Mouse (Mus musculus) right cerebral cortex, adult 18-20 months (tissue): ENCODE data around the gene Mrc1.
"Not testable (repeated sequence)": the region's sequence is repeated elsewhere in the genome, so short reads cannot be mapped to it uniquely, and the experiment has no call there.

Experiments
- DNase-seq: peaks from one replicate; pipeline ENCODE4 v3.0.0; 2022; ENCODE audit warnings: mixed read lengths

Gene Mrc1

DNA sequence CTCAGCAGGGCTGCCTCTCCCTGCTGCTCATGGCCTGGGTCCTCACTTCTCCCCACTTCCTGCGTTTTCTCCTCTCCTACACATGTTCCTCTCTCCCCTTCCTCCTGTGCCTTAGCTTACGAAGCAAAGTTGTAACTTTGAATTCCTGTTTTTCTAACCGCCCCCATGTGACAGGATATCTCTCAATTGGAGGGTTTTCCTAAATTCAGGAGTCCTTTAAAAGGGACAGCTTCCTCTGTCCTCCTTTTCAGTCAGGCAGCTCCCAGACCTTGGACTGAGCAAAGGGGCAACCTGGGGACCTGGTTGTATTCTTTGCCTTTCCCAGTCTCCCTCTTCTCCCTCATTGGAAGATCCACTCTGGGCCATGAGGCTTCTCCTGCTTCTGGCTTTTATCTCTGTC is at the start of gene Mrc1:
Mrc1 (plus strand) TSS at position 244 of the 400 bp plus-strand sequence.
- no peak for DNase-seq

DNA sequence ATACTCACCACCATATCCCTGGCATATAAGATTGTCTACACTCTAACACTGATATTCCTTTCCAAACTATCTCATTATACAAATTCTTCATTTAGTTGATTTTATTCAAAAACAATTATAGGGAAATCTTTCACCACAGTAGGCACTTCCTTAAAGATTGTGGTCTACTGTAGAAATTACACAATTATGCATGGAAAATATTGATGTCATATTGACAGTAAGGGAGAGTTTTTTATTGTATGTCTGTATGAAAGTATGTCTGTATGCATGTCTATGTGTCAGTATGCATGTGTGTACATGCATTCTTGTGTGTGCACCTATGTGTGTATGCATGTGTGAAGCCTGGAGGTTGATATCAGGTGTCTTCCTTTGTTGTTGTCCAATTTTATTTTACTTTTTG is 44.8 kb upstream of the Mrc1 start:
- no peak for DNase-seq

DNA sequence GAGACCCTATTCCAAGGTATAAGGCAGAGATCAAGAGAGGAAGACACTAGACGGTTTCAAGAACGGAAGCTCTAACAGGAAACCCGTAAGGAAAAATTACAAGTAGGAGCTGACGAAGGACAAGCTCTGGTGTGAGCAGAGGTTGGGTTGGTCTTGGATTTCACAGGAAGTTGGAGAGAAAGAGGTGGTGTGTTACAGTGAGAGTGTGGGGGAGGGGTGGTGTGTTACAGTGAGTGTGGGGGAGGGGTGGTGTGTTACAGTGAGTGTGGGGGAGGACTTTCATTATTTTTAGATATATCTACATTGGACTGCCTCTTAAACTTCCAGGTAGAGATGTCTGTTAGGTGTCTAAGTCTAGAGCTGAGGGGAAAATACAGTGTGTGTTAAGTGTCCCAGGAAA is 38.5 kb upstream of the Mrc1 start:
- DNase-seq: no peak

DNA sequence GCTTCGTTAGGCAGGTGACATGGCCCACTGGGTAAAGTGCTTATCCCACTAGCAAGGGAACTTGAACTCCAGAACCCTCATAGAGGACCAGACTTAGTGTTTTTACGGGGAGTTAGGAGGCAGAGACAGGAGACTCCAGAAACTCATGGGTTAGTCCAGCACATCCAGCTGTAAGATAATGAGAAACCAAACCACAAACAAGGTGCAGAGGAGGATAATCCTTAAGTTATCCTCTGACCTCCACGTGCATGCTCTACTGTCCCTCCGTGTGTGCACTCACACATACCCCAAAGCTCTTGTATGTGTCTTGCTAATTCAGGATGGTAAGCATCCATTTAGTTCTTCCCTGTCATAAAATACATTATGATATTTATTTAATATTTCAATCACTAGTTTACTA is 37.6 kb upstream of the Mrc1 start:
- DNase-seq: no peak

DNA sequence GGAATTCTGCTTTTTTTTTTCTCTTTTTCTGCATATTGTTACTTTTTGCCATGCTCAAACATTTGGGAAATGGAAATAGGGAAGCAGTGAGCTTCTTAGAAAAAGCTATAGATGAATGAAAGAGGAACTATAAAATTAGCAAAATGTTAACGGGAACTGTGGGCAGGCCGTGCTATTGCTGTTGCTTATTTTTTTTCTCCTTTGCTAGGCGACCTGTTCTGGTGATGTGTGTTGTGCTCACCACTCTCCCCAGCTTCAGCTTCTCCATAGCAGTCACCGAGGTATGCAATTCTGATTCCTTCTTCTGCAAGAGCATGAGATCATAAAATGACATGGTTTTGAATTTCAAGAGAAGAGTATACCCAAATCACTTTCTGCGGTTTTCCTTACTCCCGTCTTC is 37.1 kb upstream of the Mrc1 start:
- no peak for DNase-seq

DNA sequence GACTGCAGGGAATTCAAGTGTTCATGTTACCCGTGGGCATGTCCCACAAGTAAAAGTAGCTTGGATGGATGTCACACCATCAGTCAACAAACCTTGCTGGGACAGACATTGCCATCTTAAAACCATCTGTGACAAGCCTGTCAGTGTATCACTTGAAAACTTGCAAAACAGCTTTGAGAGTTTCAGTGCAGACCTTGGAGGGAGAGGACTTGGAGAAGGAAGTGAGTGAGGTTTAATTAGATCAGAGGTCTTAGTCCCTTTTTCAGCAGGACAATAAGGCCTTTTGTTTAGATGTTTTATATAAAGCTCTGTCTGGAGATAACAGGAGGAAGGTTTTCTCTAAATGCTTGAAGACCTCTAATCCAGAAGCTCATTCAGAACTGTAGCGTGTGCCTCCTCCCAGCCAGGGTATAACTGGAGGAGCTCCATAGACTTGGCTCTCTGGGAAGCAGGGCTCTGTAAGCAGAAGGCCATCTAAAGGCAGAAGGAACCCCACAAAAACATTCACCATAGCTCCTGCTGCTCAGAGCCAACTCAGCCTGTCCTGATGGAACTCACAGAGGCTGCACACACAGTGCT is 30.8 kb upstream of the Mrc1 start:
- not testable (repeated sequence) for DNase-seq

DNA sequence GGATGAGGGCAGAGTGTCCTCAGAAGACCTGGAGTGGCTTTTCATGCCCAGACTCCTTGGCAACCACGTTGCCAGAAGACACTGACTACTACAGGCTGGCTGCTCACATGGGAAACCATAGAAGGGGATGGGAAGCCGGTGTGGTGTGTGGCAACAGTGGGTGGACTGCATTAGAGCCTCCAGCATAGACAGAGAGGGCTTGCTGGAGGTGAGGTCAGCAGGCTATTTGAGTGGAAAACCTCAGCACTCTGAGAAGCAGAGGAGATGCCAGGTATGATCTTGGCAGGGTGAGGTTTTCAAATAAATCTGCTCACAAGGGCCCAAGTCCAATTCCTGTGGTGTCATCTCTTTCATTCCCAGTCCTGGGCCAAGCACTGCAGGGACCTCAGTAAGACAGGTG is 29.6 kb upstream of the Mrc1 start:
- DNase-seq: no peak

DNA sequence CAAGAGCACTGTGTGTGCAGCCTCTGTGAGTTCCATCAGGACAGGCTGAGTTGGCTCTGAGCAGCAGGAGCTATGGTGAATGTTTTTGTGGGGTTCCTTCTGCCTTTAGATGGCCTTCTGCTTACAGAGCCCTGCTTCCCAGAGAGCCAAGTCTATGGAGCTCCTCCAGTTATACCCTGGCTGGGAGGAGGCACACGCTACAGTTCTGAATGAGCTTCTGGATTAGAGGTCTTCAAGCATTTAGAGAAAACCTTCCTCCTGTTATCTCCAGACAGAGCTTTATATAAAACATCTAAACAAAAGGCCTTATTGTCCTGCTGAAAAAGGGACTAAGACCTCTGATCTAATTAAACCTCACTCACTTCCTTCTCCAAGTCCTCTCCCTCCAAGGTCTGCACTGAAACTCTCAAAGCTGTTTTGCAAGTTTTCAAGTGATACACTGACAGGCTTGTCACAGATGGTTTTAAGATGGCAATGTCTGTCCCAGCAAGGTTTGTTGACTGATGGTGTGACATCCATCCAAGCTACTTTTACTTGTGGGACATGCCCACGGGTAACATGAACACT is 28.2 kb upstream of the Mrc1 start:
- not testable (repeated sequence) for DNase-seq

DNA sequence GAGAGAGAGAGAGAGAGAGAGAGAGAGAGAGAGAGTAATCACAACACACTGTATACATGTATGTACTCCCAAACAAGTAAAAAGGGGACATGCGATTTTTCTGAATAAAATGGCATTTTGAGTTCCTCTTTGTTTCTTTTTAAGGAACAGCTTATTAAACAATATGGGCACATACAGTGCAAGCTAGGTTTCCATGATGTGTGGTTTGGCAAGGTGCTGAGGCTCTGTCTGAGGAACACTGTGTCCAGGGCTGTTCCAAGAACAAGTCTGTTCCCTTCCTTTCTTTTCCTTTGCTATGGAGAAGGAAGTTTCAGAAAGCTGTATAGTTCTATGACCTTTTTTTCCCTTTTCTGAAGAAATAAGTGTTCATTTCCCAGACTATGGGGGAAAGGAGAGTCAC is 24.9 kb upstream of the Mrc1 start:
- DNase-seq: no peak

DNA sequence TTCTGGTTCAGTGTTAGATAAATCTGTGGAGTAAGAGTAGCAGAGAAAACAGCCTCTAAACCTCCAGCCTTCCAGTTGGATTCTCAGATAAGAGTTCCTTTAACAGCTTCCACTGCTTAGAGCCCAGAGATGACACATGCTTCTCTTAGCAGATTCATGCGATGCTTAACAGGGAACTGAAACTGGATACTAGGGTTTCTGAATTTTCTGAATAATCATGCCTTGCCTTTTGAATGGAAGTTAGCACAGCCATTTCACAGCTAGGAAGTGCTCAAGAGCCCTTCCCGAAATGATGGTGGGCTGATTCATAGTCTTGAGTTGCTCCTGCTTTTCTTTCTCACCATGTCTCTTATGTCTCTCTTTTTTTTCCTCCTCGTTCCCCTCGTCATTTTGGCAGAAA is 22.4 kb upstream of the Mrc1 start:
- DNase-seq: no peak

DNA sequence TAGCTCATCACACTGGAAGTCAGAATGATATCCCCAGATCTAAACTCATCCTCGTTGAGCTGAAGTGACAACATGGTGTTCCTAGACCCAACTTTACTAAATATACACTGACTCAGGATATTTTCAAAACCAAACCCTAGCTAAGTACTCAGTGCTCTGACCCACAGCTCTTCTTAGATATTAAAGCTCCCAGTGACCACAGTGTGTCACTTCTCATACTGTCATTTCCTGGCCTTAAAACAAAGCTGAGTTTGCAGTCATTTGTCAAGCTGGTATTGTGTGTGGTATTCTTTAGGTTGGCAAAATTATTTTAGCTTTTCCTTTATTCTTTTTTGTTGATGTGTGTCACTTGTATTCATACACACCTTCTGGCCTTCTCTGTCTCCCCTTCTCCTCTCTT is 18.5 kb upstream of the Mrc1 start:
- no peak for DNase-seq

DNA sequence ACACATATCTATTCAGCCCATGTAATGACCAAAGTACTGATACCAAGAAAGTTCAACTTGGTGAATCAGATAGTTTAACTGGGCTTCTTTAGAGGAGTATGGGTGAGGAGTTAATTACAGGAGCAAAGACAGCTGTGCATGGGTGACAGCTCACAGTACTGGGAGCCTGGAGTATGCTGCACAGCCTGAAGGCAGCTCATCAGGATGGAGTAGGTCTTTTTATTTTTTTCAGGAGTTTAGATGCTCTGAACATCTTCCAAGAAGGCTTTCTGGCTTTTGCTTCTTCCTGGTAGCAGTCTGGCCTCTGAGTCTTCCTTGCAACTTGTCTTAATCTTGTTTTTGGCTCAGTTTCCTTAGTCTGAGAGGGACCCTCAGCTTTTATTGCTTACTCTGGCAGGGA is 17.6 kb upstream of the Mrc1 start:
- no peak for DNase-seq

DNA sequence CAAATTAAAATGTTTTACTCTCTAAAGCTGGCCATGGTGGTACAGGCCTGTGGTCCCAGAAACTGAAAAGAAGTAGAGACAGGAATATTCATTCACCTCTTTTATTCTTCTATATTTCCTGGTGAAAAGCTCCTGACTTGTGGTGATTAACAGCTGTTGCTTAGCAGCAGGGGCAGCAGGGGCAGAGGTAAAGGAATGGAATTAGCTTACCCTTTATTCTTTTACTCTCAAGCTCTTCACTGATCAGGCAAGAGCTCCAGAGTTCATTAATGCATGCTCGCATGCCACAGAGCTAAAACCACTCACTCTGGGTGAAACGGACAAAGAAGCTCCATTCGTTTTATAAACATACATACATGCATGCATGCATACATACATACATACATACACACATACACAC is 14.4 kb upstream of the Mrc1 start:
- no peak for DNase-seq

DNA sequence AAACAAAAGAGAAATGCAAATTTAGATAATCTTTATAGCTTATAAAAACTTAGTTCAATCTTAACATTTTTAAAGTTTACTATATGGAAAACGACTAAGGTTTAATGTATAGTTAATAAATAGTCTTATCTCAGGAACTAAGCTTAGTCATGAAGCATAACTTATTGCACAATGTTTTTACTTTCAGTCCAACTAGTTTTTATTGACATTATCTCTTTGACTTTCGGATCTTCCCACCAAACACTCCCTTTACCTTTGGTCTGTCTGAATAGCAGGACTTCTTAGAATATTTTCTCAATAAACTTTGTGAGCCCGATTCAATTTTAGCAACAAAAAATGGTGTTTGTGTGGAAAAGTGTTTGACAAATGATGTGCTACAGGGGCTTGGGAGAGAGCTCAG is 12.5 kb upstream of the Mrc1 start:
- no peak for DNase-seq

DNA sequence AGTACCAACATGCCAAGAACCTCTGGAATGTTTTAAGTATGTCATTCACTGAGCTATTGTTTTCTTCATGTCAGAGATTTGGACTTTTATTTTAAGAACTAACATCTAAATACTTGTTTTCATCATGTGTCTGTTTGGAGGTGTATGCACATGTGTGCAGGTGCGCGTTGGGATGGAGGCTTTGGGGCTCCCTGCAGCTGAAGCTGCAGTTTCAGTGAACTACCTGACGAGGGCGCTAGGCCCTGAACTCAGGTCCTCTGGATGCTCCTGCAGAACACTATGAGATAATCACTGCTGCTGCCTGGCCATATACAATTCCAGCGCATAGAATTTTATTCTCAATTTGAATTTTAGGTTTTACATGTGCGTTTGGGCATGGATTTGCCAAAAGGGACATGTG is 11.1 kb upstream of the Mrc1 start:
- DNase-seq: no peak

DNA sequence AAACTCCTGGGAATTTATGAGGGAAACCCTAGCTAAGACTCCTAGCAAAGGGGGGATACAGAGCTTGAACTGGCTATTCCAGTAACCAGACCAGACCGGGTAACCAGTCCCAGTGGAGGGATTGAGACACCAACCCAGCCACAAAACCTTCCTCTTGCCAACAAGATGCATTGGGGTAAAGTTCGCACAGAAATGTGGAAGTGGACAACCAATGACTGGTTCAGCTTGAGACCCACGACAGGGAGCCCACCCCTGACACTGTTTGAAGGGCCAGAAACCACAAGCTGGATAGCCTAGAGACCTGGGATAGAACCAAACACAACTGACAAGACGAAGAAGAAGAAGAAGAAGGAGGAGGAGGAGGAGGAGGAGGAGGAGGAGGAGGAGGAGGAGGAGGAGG is 4.8 kb upstream of the Mrc1 start:
- no peak for DNase-seq

DNA sequence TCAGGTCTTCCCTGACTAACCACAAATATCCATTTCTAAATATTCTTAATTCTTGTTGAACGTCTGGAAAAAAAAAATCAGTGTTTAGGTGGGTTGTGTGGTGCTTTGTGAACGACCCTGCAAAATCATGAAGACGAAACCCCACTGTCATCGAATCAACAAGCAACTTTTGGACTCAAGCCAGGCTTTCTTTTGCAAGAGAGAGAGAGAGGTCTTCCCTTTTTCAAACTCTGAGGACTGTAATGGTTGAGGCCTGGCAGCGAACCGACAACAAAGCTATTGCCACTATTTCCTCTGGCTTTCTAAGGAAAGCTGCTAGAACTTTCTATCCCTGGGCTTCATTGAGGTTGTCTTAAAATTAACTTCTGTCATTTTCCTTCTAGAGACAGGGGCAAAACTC is 697 bp upstream of the Mrc1 start:
- DNase-seq: no peak

DNA sequence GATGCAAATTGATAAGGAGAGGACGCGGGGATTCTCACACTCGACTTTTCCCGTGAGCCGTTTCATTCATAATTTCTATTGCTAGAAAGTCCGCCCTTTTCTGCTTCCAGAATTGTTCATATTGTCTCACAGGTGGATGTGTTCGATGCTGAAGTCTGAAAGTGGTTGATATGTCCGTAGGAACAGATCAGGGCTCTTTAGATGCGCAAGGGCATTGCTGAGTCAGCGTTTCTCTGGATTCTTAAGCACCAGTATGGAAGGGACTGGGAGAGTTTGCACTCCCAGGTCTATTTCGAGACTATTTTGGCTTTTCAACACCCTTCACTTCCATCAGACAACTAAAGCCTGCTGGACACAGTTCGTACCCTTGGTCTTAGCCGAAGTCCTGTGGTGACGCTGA is 787 bp downstream of the Mrc1 start:
- no peak for DNase-seq

DNA sequence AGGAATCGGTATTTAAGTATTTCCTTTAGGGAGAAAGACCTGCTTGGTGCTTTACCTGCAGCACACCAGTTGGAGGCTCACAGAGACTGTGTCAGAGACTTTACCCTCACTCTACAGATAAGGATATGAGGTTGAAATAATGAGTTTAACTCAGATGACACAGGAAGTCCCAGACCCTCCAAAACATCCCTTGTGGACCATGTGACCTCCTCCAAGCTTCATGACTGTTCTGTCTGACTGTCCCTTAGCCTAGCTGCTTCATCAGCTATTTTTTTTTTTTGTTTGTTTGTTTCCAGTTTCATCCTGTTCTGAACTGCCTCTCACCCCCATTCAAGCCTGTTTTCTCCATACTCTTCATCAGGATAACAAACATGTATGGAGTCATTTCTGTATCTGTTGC is 3.7 kb downstream of the Mrc1 start:
- no peak for DNase-seq

DNA sequence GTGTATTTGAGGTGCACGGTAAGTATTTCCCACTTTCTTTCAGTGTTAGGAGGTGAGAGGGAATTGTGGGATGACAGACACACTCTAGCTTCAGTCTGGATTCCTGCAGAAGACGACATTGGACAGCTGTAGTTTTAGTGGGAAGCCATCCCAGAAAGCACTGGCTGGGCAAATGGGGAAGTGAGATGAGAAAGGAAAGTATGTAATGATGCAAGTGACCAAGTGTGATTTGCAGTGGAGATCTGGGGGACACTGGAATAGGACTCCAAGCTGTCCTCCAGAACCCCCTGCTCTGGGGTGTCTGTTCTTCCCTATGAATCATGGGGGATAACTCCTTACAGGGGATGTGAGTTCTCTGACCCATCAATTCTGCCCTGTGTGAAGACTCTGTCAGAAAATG is 4.8 kb downstream of the Mrc1 start:
- no peak for DNase-seq

DNA sequence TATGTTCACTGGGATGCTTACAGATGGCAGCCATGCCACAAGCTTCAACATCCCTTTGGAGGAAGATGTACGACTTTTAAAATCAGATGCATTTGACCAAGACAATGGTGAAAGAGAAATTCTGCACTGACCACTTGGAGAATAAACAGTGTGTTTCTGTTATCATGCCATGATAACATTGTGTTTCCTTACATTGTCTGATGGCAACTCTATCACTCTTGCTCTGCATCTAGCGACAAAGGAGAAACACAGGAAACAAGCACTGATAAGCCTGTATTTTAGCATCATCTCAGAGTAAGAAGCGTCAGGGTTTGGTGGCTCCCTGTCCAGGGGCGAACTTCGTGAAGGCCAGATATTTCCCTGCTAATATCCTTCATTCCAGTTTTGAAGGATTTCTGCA is 6.1 kb downstream of the Mrc1 start:
- DNase-seq: no peak

DNA sequence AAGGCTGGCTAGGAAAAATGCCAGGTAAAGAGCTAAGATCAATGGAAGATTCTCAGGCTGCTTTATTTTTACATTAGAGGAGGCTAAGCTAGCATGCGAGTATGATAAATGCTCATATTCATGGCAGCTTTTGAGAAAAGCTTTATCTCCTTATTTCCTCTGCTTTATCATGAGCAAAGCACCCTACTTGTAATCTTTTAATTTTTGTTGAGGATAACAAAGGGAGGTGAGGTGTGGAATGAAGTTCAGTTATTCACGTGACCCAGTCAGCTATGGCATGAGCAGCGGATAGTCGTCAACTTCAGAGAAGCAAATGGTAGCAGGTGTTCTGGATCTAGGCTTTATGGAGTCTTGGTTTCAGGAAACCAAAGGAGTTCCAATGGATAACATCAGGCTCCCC is 7.7 kb downstream of the Mrc1 start:
- DNase-seq: no peak

DNA sequence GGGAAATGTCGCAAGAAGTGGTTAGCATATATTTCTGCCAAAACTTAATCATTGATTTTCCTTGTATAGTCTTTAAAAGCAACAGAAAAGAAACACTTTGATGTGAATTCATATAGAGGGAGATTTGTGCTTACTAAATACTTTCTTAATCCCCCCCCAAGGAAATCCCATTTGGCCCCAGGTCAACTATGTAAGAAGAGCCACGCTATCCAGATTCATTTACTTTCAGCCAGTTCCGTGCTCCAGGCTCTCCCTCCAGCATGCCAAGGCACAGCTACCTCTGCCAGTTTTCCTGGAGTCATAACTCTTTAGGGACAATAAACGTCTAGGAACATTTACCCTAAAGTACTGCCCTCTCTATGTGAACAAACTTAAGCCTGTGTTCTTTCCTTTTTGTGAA is 8.5 kb downstream of the Mrc1 start:
- DNase-seq: no peak

DNA sequence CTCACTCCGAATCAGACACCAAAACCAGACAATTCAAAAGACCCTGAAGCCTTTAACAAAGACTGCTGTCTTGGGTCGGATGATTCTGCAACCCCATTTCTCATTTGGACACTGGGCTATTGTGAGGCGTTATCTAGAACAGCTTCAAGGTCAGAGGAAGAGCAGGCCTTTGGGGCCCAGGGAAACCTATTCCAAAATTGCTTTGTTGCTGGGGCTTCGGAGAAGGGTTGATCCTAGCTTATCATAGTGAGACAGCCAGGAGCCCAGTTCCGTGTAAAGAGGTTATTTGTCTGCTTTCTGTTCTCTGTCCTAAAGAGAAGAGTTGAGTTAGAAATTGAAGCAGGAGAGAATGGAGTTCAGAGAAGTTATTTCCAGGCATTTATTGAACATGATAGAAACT is 10.0 kb downstream of the Mrc1 start:
- DNase-seq: no peak

DNA sequence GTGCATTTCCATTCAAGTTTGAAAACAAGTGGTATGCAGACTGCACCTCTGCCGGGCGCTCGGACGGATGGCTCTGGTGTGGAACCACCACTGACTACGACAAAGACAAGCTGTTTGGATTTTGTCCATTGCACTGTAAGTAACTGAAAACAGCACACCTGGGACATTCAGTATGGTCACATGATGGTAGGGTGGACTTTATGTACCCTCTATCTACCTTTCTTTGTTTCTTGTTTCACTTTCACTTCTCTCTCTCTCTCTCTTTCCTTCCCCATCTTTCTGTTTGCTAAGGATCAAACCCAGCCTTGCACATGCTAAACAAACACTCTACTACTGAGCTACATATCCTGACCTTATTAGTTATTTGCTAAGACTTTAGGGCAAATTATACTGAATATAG is 15.0 kb downstream of the Mrc1 start:
- no peak for DNase-seq

DNA sequence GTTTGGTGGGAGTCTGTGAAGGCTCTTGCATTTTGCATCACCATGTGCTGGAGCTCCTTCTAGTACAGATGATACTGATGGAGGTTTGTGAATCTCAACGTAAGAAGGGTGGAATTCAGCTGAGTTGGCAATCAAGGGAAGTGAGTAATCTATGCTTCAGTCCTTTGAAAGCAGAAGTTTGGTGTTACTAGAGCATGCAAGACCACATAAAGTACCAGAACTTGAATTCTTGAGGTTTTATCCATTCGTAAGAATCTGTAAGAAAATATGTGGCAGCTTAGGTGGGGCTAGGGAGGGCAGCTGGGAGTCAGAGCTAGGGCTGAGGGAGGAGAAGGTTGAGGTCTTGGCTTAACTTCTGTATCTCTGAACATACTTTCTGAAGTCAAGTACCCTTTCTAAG is 15.5 kb downstream of the Mrc1 start:
- no peak for DNase-seq
